Mouse (Mus musculus) G1E (cell line): Measurements from ENCODE around the gene Fkbp5. TPM values are rescaled to one million over a fixed set of nuclear protein-coding genes. Genes with fewer than 3 reads are reported as not detected.

Experiments
- ATAC-seq: 2 replicates; pipeline ENCODE4 v1.8.0; 2016; ENCODE audit warnings: mild to moderate bottlenecking; ENCODE audit not compliant: insufficient number of reproducible peaks, poor library complexity, low FRiP score, severe bottlenecking; ENCODE audit errors: extremely low read depth
- DNase-seq: peaks from one replicate; pipeline ENCODE4 v3.0.0; 2012; ENCODE audit warnings: low spot score
- H3K27me3 ChIP-seq: 2 replicates; pipeline ENCODE4 v1.6.1; 2012; ENCODE audit warnings: mild to moderate bottlenecking, low read length, inconsistent platforms; ENCODE audit not compliant: insufficient read depth
- H3K36me3 ChIP-seq: replicated peaks from 2 replicates; pipeline ENCODE3; 2012; ENCODE audit warnings: mild to moderate bottlenecking, inconsistent platforms
- H3K4me1 ChIP-seq: 2 replicates; pipeline ENCODE4 v1.6.1; 2012; ENCODE audit warnings: low read depth, low read length, inconsistent platforms, mixed read lengths; ENCODE audit not compliant: insufficient read depth
- H3K4me3 ChIP-seq: 2 replicates; pipeline ENCODE4 v1.5.1; 2012; ENCODE audit warnings: low read depth, mild to moderate bottlenecking, inconsistent platforms, low read length, moderate library complexity, mixed read lengths
- H3K9me3 ChIP-seq: replicated peaks from 2 replicates; pipeline ENCODE4 v1.6.1; 2012; ENCODE audit warnings: inconsistent platforms
- CTCF ChIP-seq: IDR thresholded peaks from 2 replicates; pipeline ENCODE4 v1.5.1; 2012; ENCODE audit warnings: low read depth, low read length, inconsistent platforms, mixed read lengths
- GATA1 ChIP-seq: IDR thresholded peaks from 2 replicates; pipeline ENCODE4 v1.6.1; 2012; ENCODE audit warnings: borderline replicate concordance, low read length, inconsistent platforms, mixed read lengths
- GATA2 ChIP-seq: IDR thresholded peaks from 2 replicates; pipeline ENCODE4 v1.6.1; 2012; ENCODE audit warnings: low read depth, low read length, inconsistent platforms, borderline replicate concordance
- POLR2AphosphoS5 ChIP-seq: IDR thresholded peaks from 2 replicates; pipeline ENCODE4 v1.6.1; 2012; ENCODE audit warnings: low read depth, low read length, inconsistent platforms; ENCODE audit not compliant: insufficient replicate concordance
- TAL1 ChIP-seq: conservative IDR thresholded peaks from 2 replicates; pipeline ENCODE4 v1.6.1; 2012; ENCODE audit warnings: low read depth, low read length, inconsistent platforms, mixed read lengths
- polyA plus RNA-seq: library from polyadenylated mRNA; stranded (reverse); fragments of >175 nt; gene quantifications from 2 replicates; pipeline ENCODE4 v1.2.3, GENCODE M21; 2012
- total RNA-seq, 2 experiments: library from RNA; stranded (forward) in 1 of 2; stranded (reverse) in 1 of 2; fragments of 200-1000 nt in 1 of 2; fragments of >200 nt in 1 of 2; fragmentation: Nextera tagmentation in 1 of 2; gene quantifications; 2 replicates each; pipeline ENCODE4 v1.2.3; 2014 to 2017

The Fkbp5 gene
- total and polyA plus RNA-seq, 3 experiments: 11.7 to 36.6 (median 18.5) TPM

- H3K9me3 ChIP-seq: no peaks in the 10 kb centered on the region
- no peaks in the 10 kb centered on the region for H3K4me1 ChIP-seq
- H3K27me3 ChIP-seq: no peaks in the 10 kb centered on the region
- H3K36me3 ChIP-seq: peaks cover 10% of the 10 kb centered on the region
- DNase-seq: no peak
- no peak for ATAC-seq
- no peak overlapping the region for H3K4me3 ChIP-seq
- TF ChIP-seq GATA2 (no peak), POLR2AphosphoS5 (no peak), GATA1 (no peak), TAL1 (no peak), CTCF (no peak)
These were observed 56.9 kb downstream of the Fkbp5 start for GRCm38 (mm10) chr17:28460388-28460787.

- DNase-seq (no peak), ATAC-seq (no peak)
- no peaks in the 10 kb centered on the region; the same call in 1 of the 2 replicates for H3K27me3 ChIP-seq
- no peak for TF ChIP-seq TAL1
- no peak for TF ChIP-seq GATA1
- no peak for TF ChIP-seq GATA2
- TF ChIP-seq CTCF: no peak
- no peak for TF ChIP-seq POLR2AphosphoS5
- peaks cover 3% of the 10 kb centered on the region; the same call in 1 of the 2 replicates for H3K4me1 ChIP-seq
- no peaks in the 10 kb centered on the region for H3K9me3 ChIP-seq
- H3K4me3 ChIP-seq: no peak overlapping the region
- peaks cover 7% of the 10 kb centered on the region for H3K36me3 ChIP-seq
These were observed 62.2 kb downstream of the Fkbp5 start for GRCm38 (mm10) chr17:28455098-28455497.

- Histone ChIP-seq H3K9me3 (no peaks in the 10 kb centered on the region), H3K36me3 (peaks cover 7% of the 10 kb centered on the region), H3K4me3 (no peak overlapping the region), H3K27me3 (no peaks in the 10 kb centered on the region; the same call in 1 of the 2 replicates), H3K4me1 (peaks cover 4% of the 10 kb centered on the region)
- DNase-seq (no peak), ATAC-seq (no peak)
- TF ChIP-seq CTCF (no peak), TAL1 (no peak), POLR2AphosphoS5 (no peak), GATA1 (no peak), GATA2 (no peak)
These were observed 64.4 kb downstream of the Fkbp5 start for GRCm38 (mm10) chr17:28452889-28453288.

GRCm38 (mm10) chr17:28451914-28452313 lies 65.4 kb downstream of the Fkbp5 start:
- ATAC-seq (no peak), DNase-seq (no peak)
- Histone ChIP-seq H3K4me3 (no peak overlapping the region), H3K27me3 (no peaks in the 10 kb centered on the region; the same call in 1 of the 2 replicates), H3K4me1 (peaks cover 7% of the 10 kb centered on the region), H3K9me3 (no peaks in the 10 kb centered on the region), H3K36me3 (peaks cover 7% of the 10 kb centered on the region)
- no peak for TF ChIP-seq TAL1
- TF ChIP-seq POLR2AphosphoS5: no peak
- no peak for TF ChIP-seq GATA1
- no peak for TF ChIP-seq GATA2
- no peak for TF ChIP-seq CTCF

- no peak overlapping the region for H3K4me3 ChIP-seq
- no peaks in the 10 kb centered on the region for H3K9me3 ChIP-seq
- no peak for TF ChIP-seq GATA1
- no peak for TF ChIP-seq GATA2
- TF ChIP-seq TAL1: no peak
- no peak for TF ChIP-seq CTCF
- no peak for TF ChIP-seq POLR2AphosphoS5
- ATAC-seq (no peak), DNase-seq (no peak)
- no peaks in the 10 kb centered on the region; the same call in 1 of the 2 replicates for H3K27me3 ChIP-seq
- peaks cover 11% of the 10 kb centered on the region for H3K36me3 ChIP-seq
- peaks cover 7% of the 10 kb centered on the region for H3K4me1 ChIP-seq
These were observed 65.8 kb downstream of the Fkbp5 start for GRCm38 (mm10) chr17:28451487-28451886.

GRCm38 (mm10) chr17:28448225-28448624 lies 69.1 kb downstream of the Fkbp5 start:
- Histone ChIP-seq H3K36me3 (peaks cover 20% of the 10 kb centered on the region), H3K4me3 (no peak overlapping the region), H3K4me1 (peaks cover 7% of the 10 kb centered on the region), H3K9me3 (no peaks in the 10 kb centered on the region), H3K27me3 (no peaks in the 10 kb centered on the region; the same call in 1 of the 2 replicates)
- DNase-seq (no peak), ATAC-seq (no peak)
- TF ChIP-seq GATA2: no peak
- TF ChIP-seq POLR2AphosphoS5: no peak
- no peak for TF ChIP-seq TAL1

GRCm38 (mm10) chr17:28447789-28448188 lies 69.5 kb downstream of the Fkbp5 start:
- DNase-seq (no peak), ATAC-seq (no peak)
- H3K36me3 ChIP-seq: peaks cover 18% of the 10 kb centered on the region
- no peak overlapping the region for H3K4me3 ChIP-seq
- TF ChIP-seq GATA2: no peak
- H3K27me3 ChIP-seq: peaks cover 1% of the 10 kb centered on the region; the same call in 1 of the 2 replicates
- H3K4me1 ChIP-seq: peaks cover 9% of the 10 kb centered on the region
- no peaks in the 10 kb centered on the region for H3K9me3 ChIP-seq
